Mouse (Mus musculus): ENCODE data around the gene Tbc1d14. TPM values are rescaled to one million over a fixed set of nuclear protein-coding genes. Genes with fewer than 3 reads are reported as not detected.

The Tbc1d14 gene
- 63.8 and 74.4 TPM in 2 replicates for polyA plus RNA-seq (2015; fragmentation: Nextera tagmentation; extraction: Ambion mirVana)

GRCm38 (mm10) chr5:36593176-36593575 lies at the start of gene Tbc1d14:
Gene Tbc1d14, minus strand, starts transcription at chr5:36593276.
- WGBS: 90% methylated on average over 5 of the region's 5 CpGs
- no peak for ATAC-seq

DNA sequence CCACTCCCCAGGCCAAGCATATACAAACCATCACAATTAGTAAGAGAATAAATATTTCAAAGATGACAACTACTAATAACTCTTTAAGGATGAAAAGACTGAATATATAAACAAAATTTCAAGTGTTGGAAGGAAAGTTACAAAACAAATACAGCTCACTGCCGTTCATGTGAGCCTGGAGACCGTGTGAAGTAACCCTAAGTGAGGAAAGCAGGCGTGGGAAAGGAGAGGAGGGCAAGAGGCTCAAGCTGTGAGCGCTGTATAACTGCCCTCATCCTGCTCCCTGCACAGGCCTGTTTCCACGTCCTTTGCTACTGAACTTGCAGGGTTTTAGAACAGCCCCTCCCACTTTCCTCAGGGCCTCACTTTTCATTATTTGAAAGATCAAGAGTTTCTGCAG lies 32.5 kb upstream of the Tbc1d14 start:
- ATAC-seq: no peak
- 70% methylated on average over 5 of the region's 5 CpGs for WGBS

More at GRCm38 (mm10) chr5:36593176-36593575, at the start of gene Tbc1d14:
- Histone ChIP-seq H3K4me3 (ENCODE audit: low read length) (no peak within 1 kb of the TSS), H3K9me3 (ENCODE audit: control insufficient read depth, low read length) (no peaks in the 10 kb centered on the region), H3K27me3 (replicated peaks; ENCODE audit: control insufficient read depth, insufficient read depth, low read length) (no peaks in the 10 kb centered on the region), H3K4me1 (ENCODE audit: control insufficient read depth, insufficient read depth, low read depth, low read length) (no peaks in the 10 kb centered on the region), H3K27ac (ENCODE audit: low read depth, low read length) (no peak within 1 kb of the TSS), H3K9ac (ENCODE audit: low read depth, low read length) (no peak within 1 kb of the TSS), H3K36me3 (ENCODE audit: control insufficient read depth, insufficient read depth, low read length) (no peaks in the 10 kb centered on the region), H3K4me2 (ENCODE audit: low read length) (no peak within 1 kb of the TSS)

DNA sequence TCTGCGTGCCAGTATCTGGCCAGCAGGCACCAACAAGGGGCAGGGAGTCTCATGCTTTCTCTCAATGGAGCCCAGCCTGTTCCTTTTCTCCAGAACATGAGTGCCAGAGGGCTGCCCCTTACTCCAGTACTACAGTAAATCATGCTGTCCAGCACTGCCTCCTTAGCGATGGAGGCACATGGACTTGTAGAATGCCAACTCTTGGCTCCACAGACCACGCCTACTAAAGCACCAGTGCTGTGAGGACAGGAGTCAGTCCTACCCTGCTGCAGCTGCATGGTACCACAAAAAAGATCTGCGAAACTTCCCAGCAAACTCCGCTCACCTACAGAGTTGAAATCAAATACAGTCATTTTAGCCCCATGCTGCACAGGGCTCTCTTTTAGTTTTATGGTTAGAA lies 30.6 kb upstream of the Tbc1d14 start:
- ATAC-seq: 0 out of 2 replicates have a peak, but pooled peaks have one; percentile 34
- Histone ChIP-seq H3K27ac (ENCODE audit: low read depth, low read length) (no peak overlapping the region), H3K4me1 (ENCODE audit: control insufficient read depth, insufficient read depth, low read depth, low read length) (no peaks in the 10 kb centered on the region), H3K36me3 (ENCODE audit: control insufficient read depth, insufficient read depth, low read length) (no peaks in the 10 kb centered on the region), H3K9me3 (ENCODE audit: control insufficient read depth, low read length) (no peaks in the 10 kb centered on the region), H3K9ac (ENCODE audit: low read depth, low read length) (no peak overlapping the region), H3K4me2 (ENCODE audit: low read length) (no peak overlapping the region), H3K27me3 (replicated peaks; ENCODE audit: control insufficient read depth, insufficient read depth, low read length) (no peaks in the 10 kb centered on the region), H3K4me3 (ENCODE audit: low read length) (no peak overlapping the region)
- WGBS: 88% methylated on average over 5 of the region's 5 CpGs

More for the DNA sequence above, 32.5 kb upstream of the Tbc1d14 start:
- Histone ChIP-seq H3K9ac (ENCODE audit: low read depth, low read length) (no peak overlapping the region), H3K27ac (ENCODE audit: low read depth, low read length) (no peak overlapping the region), H3K36me3 (ENCODE audit: control insufficient read depth, insufficient read depth, low read length) (no peaks in the 10 kb centered on the region), H3K4me2 (ENCODE audit: low read length) (no peak overlapping the region), H3K9me3 (ENCODE audit: control insufficient read depth, low read length) (no peaks in the 10 kb centered on the region), H3K27me3 (replicated peaks; ENCODE audit: control insufficient read depth, insufficient read depth, low read length) (no peaks in the 10 kb centered on the region), H3K4me1 (ENCODE audit: control insufficient read depth, insufficient read depth, low read depth, low read length) (no peaks in the 10 kb centered on the region), H3K4me3 (ENCODE audit: low read length) (no peak overlapping the region)

DNA sequence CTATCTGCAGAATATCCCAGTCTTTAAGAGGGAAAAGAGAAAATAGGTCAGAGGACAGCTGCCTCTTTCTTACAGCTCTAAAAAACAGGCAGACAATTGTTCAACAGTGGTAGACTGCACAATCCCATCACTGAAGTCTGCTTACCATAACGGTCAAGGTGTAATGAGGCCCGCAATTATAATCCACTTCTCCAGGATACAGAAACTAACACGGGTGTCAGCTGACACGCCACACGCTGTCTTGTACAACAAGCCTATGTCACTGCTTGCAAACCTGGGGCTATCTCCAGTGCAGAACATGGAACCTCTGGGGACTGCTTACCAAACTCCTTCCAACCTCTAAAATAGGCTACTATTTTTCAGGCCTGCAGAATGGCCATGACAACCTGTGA lies 28.0 kb upstream of the Tbc1d14 start:
- Histone ChIP-seq H3K9ac (ENCODE audit: low read depth, low read length) (no peak overlapping the region), H3K9me3 (ENCODE audit: control insufficient read depth, low read length) (no peaks in the 10 kb centered on the region), H3K4me1 (ENCODE audit: control insufficient read depth, insufficient read depth, low read depth, low read length) (no peaks in the 10 kb centered on the region), H3K27ac (ENCODE audit: low read depth, low read length) (no peak overlapping the region; the same call in 1 of the 2 replicates), H3K4me2 (ENCODE audit: low read length) (no peak overlapping the region), H3K4me3 (ENCODE audit: low read length) (no peak overlapping the region), H3K27me3 (replicated peaks; ENCODE audit: control insufficient read depth, insufficient read depth, low read length) (no peaks in the 10 kb centered on the region), H3K36me3 (ENCODE audit: control insufficient read depth, insufficient read depth, low read length) (peaks cover 9% of the 10 kb centered on the region)
- no peak for ATAC-seq
- WGBS: 79% methylated on average over 5 of the region's 5 CpGs

GRCm38 (mm10) chr5:36620409-36621057 lies 27.5 kb upstream of the Tbc1d14 start:
- Histone ChIP-seq H3K27ac (ENCODE audit: low read depth, low read length) (no peak overlapping the region), H3K9ac (ENCODE audit: low read depth, low read length) (no peak overlapping the region), H3K27me3 (replicated peaks; ENCODE audit: control insufficient read depth, insufficient read depth, low read length) (no peaks in the 10 kb centered on the region), H3K4me2 (ENCODE audit: low read length) (no peak overlapping the region), H3K36me3 (ENCODE audit: control insufficient read depth, insufficient read depth, low read length) (peaks cover 14% of the 10 kb centered on the region), H3K4me3 (ENCODE audit: low read length) (no peak overlapping the region), H3K4me1 (ENCODE audit: control insufficient read depth, insufficient read depth, low read depth, low read length) (no peaks in the 10 kb centered on the region), H3K9me3 (ENCODE audit: control insufficient read depth, low read length) (no peaks in the 10 kb centered on the region)
- ATAC-seq: no peak
- 84% methylated on average over 8 of the region's 8 CpGs for WGBS

DNA sequence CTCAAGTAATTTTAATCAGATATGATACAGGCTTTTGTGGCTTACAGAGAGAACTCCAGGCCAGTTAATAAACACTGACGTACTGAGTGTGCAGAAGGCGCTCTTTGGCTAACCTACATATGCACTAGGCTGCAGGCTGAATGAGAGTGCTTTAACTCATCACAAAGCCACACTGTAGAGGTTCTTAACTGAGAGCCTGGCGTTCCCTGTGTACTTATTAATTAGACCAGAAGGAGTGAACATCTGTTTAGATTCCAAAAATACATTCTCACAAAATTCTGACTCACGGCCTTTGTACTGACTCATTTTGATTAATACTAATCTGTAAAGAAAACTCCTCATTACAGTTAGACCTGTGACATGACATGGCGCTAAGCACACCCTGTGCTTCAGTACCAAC lies 25.8 kb upstream of the Tbc1d14 start:
- Histone ChIP-seq H3K27me3 (replicated peaks; ENCODE audit: control insufficient read depth, insufficient read depth, low read length) (no peaks in the 10 kb centered on the region), H3K9me3 (ENCODE audit: control insufficient read depth, low read length) (no peaks in the 10 kb centered on the region), H3K4me2 (ENCODE audit: low read length) (no peak overlapping the region), H3K27ac (ENCODE audit: low read depth, low read length) (no peak overlapping the region), H3K4me1 (ENCODE audit: control insufficient read depth, insufficient read depth, low read depth, low read length) (no peaks in the 10 kb centered on the region), H3K9ac (ENCODE audit: low read depth, low read length) (no peak overlapping the region), H3K36me3 (ENCODE audit: control insufficient read depth, insufficient read depth, low read length) (peaks cover 20% of the 10 kb centered on the region), H3K4me3 (ENCODE audit: low read length) (no peak overlapping the region)
- ATAC-seq: peak; percentile 52; the same call in 1 of the 2 replicates
- WGBS: 82% methylated on average over 5 of the region's 5 CpGs

- Histone ChIP-seq H3K27me3 (replicated peaks; ENCODE audit: control insufficient read depth, insufficient read depth, low read length) (no peaks in the 10 kb centered on the region), H3K9me3 (ENCODE audit: control insufficient read depth, low read length) (no peaks in the 10 kb centered on the region), H3K9ac (ENCODE audit: low read depth, low read length) (no peak overlapping the region), H3K4me1 (ENCODE audit: control insufficient read depth, insufficient read depth, low read depth, low read length) (no peaks in the 10 kb centered on the region), H3K4me2 (ENCODE audit: low read length) (no peak overlapping the region), H3K36me3 (ENCODE audit: control insufficient read depth, insufficient read depth, low read length) (peaks cover 20% of the 10 kb centered on the region), H3K27ac (ENCODE audit: low read depth, low read length) (no peak overlapping the region), H3K4me3 (ENCODE audit: low read length) (no peak overlapping the region)
- ATAC-seq: no peak
- WGBS: 71% methylated on average over 4 of the region's 4 CpGs
These were observed 25.3 kb upstream of the Tbc1d14 start for GRCm38 (mm10) chr5:36618356-36618755.

DNA sequence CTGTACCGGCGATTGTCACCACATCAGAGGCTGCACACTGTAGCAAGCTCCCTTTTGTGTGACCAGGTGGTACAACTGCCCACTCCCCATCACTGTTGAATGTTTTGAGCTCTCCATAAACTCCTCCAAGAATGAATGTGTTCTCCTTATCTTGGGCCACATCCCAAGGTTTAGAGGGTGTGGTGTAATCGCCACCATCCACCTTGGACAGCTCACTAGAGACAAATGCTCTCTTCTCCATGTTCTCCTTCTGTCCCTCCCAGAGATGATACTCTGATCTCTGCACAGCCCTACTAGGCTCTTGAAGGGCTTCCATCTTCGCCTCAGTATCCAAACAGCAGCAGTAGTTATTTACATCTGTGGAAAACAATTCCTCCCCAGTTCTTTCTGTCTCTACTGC lies 21.0 kb upstream of the Tbc1d14 start:
- WGBS: 90% methylated on average over 4 of the region's 4 CpGs
- Histone ChIP-seq H3K27me3 (replicated peaks; ENCODE audit: control insufficient read depth, insufficient read depth, low read length) (no peaks in the 10 kb centered on the region), H3K4me3 (ENCODE audit: low read length) (no peak overlapping the region), H3K9ac (ENCODE audit: low read depth, low read length) (no peak overlapping the region), H3K4me2 (ENCODE audit: low read length) (no peak overlapping the region), H3K27ac (ENCODE audit: low read depth, low read length) (no peak overlapping the region), H3K36me3 (ENCODE audit: control insufficient read depth, insufficient read depth, low read length) (peaks cover 22% of the 10 kb centered on the region), H3K4me1 (ENCODE audit: control insufficient read depth, insufficient read depth, low read depth, low read length) (no peaks in the 10 kb centered on the region), H3K9me3 (ENCODE audit: control insufficient read depth, low read length) (no peaks in the 10 kb centered on the region)
- ATAC-seq: no peak

GRCm38 (mm10) chr5:36608939-36609499 lies 15.9 kb upstream of the Tbc1d14 start:
- no peak overlapping the region for H3K4me3 ChIP-seq (ENCODE audit: low read length)
- no peaks in the 10 kb centered on the region for H3K27me3 ChIP-seq (replicated peaks; ENCODE audit: control insufficient read depth, insufficient read depth, low read length)
- no peak for ATAC-seq
- no peak overlapping the region for H3K4me2 ChIP-seq (ENCODE audit: low read length)
- no peaks in the 10 kb centered on the region for H3K9me3 ChIP-seq (ENCODE audit: control insufficient read depth, low read length)
- 98% methylated on average over 2 of the region's 2 CpGs for WGBS
- no peak overlapping the region for H3K9ac ChIP-seq (ENCODE audit: low read depth, low read length)
- H3K4me1 ChIP-seq (ENCODE audit: control insufficient read depth, insufficient read depth, low read depth, low read length): no peaks in the 10 kb centered on the region
- no peak overlapping the region for H3K27ac ChIP-seq (ENCODE audit: low read depth, low read length)
- peaks cover 9% of the 10 kb centered on the region; the same call in 1 of the 2 replicates for H3K36me3 ChIP-seq (ENCODE audit: control insufficient read depth, insufficient read depth, low read length)
